8 mouse cellular contexts compared by ENCODE assay signal in genomic region chr2:157970669-157971068, GRCm38 (mm10). TPM values are rescaled to one million over a fixed set of nuclear protein-coding genes. Genes with fewer than 3 reads are reported as not detected.
A peak's percentile ranks its signal among the peaks of the same experiment; 100 is the strongest.
DNase-seq lines count a peak whose midpoint lies in the region; ATAC-seq lines count a peak whose summit lies in the region.

No protein-coding gene starts in this region.

- peak; percentile 11 to 68 for DNase-seq in heart, adult 18-20 months
- DNase-seq in B cell, adult 2 months, result peak; percentile 10 to 24
- peak; percentile 10 to 41 for DNase-seq in adrenal gland, postnatal 4 days (ENCODE audit: low spot score in 2 of 2)
- DNase-seq in kidney, postnatal 10 days, result peak; percentile 86
- DNase-seq in ovary, postnatal 14 days (ENCODE audit: low spot score), result peak; percentile 67
- no peak for DNase-seq in frontal cortex, adult 2 months (ENCODE audit: extremely low spot score in 1 of 2, low spot score in 1 of 2)
- no peak for DNase-seq in cerebellum, adult 8-10 months

- no peak overlapping the region for H3K4me2 ChIP-seq in heart, embryonic 11.5 days

- H3K36me3 ChIP-seq in heart, embryonic 11.5 days (ENCODE audit: control insufficient read depth, insufficient read depth, low read length), result no peaks in the 10 kb centered on the region

- no peak overlapping the region for H3K4me3 ChIP-seq in heart, embryonic 11.5 days (ENCODE audit: low read depth, low read length)

- peaks cover 8% of the 10 kb centered on the region for H3K27me3 ChIP-seq in heart, embryonic 11.5 days (ENCODE audit: control insufficient read depth, insufficient read depth, low read length)

- H3K9me3 ChIP-seq in heart, embryonic 11.5 days (replicated peaks; ENCODE audit: control insufficient read depth, low read length), result no peaks in the 10 kb centered on the region

- H3K4me1 ChIP-seq in heart, embryonic 11.5 days (ENCODE audit: control insufficient read depth, insufficient read depth, low read length), result peaks cover 10% of the 10 kb centered on the region; the same call in 1 of the 2 replicates

- H3K27ac ChIP-seq in heart, embryonic 11.5 days (ENCODE audit: low read depth, low read length), result no peak overlapping the region

- ATAC-seq in heart, embryonic 11.5 days (replicated peaks; ENCODE audit: insufficient number of reproducible peaks, low FRiP score, low TSS enrichment), result no peak

- no peak overlapping the region for H3K9ac ChIP-seq in heart, embryonic 11.5 days (ENCODE audit: low read depth, low read length)

- 0% methylated on average over 3 of the region's 3 CpGs for WGBS in heart, embryonic 11.5 days (ENCODE audit: insufficient replicate concordance)

RNA-seq across cellular contexts. Expression of gene Vstm2l, which starts 56.2 kb away (rescaled TPM):
- under 1 TPM; 0.33 to 0.52 TPM for total RNA-seq in heart, adult 18-20 months (2021)
- polyA plus RNA-seq in heart, embryonic 11.5 days (2014; fragmentation: Nextera tagmentation; extraction: Ambion mirVana), result 0.34 and 0.42 TPM in 2 replicates
- 10 to 100 TPM; 17.6 to 24.9 TPM for total RNA-seq in adrenal gland, postnatal 4 days (2021)
- polyA plus RNA-seq in frontal cortex, adult 2 months (2012; rRNA removed), result 61.1 and 72.3 TPM in 2 replicates

RNA-seq across cellular contexts. Expression of gene Tti1, which starts 57.6 kb away (rescaled TPM):
- total RNA-seq in heart, adult 18-20 months (2021), result 10 to 100 TPM; 25.8 to 27.1 TPM
- 24.5 and 25.6 TPM in 2 replicates for polyA plus RNA-seq in heart, embryonic 11.5 days (2014; fragmentation: Nextera tagmentation; extraction: Ambion mirVana)
- total RNA-seq in adrenal gland, postnatal 4 days (2021), result 10 to 100 TPM; 26.9 to 27.7 TPM
- 14.4 and 17.7 TPM in 2 replicates for polyA plus RNA-seq in frontal cortex, adult 2 months (2012; rRNA removed)

RNA-seq across cellular contexts. Expression of gene Rprd1b, which starts 57.6 kb away (rescaled TPM):
- total RNA-seq in heart, adult 18-20 months (2021), result 10 to 100 TPM; 26.1 to 33.0 TPM
- polyA plus RNA-seq in heart, embryonic 11.5 days (2014; fragmentation: Nextera tagmentation; extraction: Ambion mirVana), result 35.3 and 43.1 TPM in 2 replicates
- 10 to 100 TPM; 40.2 to 45.1 TPM for total RNA-seq in adrenal gland, postnatal 4 days (2021)
- polyA plus RNA-seq in frontal cortex, adult 2 months (2012; rRNA removed), result 17.9 and 18.4 TPM in 2 replicates

Comparison
In these comparisons a context has a peak if more than half of its experiments do, and no peak if none do; other contexts are left out.
1. DNase-seq: peak in heart, adult 18-20 months (2 of 2), B cell, adult 2 months (2 of 2), adrenal gland, postnatal 4 days (2 of 2), kidney, postnatal 10 days (single experiment) and ovary, postnatal 14 days (single experiment); none in frontal cortex, adult 2 months (0 of 2) and cerebellum, adult 8-10 months (single experiment).
2. RNA of gene Vstm2l, which starts 56.2 kb away (total RNA-seq): 17.6 to 24.9 TPM in adrenal gland, postnatal 4 days; 0.33 to 0.52 TPM in heart, adult 18-20 months; every median in the first group is over 10 times any median in the second.